Mouse (Mus musculus): Measurements from ENCODE around the gene Fosl2. TPM values are rescaled to one million over a fixed set of nuclear protein-coding genes. Genes with fewer than 3 reads are reported as not detected.

The Fosl2 gene
- polyA plus RNA-seq, 1 experiment from 2014 or later, result 6.2 TPM

DNA sequence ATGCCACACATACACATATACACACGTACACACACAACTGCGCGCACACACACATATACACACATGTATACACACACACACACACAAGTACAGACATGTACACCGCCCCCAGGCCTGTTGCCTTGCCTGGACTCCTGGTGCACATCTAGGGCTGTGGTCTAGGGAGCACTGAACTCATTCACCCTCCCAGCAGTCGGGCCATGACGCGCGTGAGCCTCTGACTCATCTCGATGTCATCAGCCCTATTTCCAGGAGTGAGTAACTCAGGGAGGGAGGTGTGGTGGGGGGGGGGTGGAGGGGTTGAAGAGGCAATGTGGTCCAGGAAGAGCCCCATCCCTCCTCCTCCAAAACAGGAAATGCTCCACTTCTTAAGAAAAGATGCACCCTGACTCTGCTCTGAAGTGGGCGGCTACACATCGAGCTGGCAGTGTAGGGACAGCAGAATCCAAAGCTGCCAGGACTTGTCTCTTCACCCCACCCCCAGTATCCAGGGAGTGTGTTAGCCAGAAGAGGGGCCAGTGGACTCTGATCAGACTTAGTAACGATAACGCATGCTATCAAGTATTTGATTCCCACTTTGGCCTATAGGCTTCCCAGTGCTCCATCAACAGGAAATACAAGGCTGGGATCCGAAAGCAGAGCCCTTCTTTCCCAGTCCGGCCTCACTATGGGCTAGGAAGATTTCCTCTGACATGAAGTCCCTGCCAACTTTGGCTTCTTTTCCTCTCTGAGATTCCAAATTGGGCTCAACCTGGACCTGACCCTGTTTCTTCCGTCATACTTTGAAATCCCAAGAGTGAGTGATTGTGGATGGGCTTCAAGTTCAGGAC, 56.6 kb downstream of the Fosl2 start:
- no peak overlapping the region for H3K9ac ChIP-seq
- no peaks in the 10 kb centered on the region for H3K36me3 ChIP-seq
- H3K9me3 ChIP-seq (replicated peaks), result no peaks in the 10 kb centered on the region
- H3K4me2 ChIP-seq, result no peak overlapping the region
- no peak overlapping the region for H3K27ac ChIP-seq
- H3K27me3 ChIP-seq, result no peaks in the 10 kb centered on the region
- no peak for ATAC-seq (replicated peaks; ENCODE audit: low FRiP score)
- WGBS, result 79% methylated on average over 16 of the region's 16 CpGs
- H3K4me3 ChIP-seq (replicated peaks), result no peak overlapping the region
- peaks cover 8% of the 10 kb centered on the region; the same call in 1 of the 2 replicates for H3K4me1 ChIP-seq

DNA sequence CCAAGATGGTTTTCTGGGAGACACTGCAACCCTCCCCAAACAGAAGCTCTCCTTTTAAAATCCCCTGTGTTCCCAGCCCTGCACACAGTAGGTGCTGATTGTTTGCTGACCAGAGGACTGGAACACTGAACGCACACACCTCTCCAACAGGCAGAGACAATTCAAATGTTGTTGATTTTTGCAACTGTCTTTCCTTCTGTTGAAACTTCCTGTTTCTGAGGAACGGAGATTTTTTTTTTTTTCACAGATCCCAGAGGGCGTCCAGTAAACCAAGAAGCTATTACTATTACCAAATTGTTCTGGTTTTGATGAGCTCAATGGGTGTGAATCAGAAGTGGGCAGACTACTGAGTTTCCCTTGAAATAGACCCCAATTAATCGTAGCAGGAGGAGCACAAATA, 58.6 kb downstream of the Fosl2 start:
- no peaks in the 10 kb centered on the region for H3K9me3 ChIP-seq (replicated peaks)
- no peak overlapping the region for H3K27ac ChIP-seq
- H3K9ac ChIP-seq, result no peak overlapping the region
- ATAC-seq (replicated peaks; ENCODE audit: low FRiP score), result no peak
- H3K4me1 ChIP-seq, result peaks cover 8% of the 10 kb centered on the region; the same call in 1 of the 2 replicates
- no peak overlapping the region for H3K4me2 ChIP-seq
- H3K4me3 ChIP-seq (replicated peaks), result no peak overlapping the region
- no peaks in the 10 kb centered on the region for H3K36me3 ChIP-seq
- no peaks in the 10 kb centered on the region for H3K27me3 ChIP-seq
- WGBS, result 73% methylated on average over 4 of the region's 4 CpGs

DNA sequence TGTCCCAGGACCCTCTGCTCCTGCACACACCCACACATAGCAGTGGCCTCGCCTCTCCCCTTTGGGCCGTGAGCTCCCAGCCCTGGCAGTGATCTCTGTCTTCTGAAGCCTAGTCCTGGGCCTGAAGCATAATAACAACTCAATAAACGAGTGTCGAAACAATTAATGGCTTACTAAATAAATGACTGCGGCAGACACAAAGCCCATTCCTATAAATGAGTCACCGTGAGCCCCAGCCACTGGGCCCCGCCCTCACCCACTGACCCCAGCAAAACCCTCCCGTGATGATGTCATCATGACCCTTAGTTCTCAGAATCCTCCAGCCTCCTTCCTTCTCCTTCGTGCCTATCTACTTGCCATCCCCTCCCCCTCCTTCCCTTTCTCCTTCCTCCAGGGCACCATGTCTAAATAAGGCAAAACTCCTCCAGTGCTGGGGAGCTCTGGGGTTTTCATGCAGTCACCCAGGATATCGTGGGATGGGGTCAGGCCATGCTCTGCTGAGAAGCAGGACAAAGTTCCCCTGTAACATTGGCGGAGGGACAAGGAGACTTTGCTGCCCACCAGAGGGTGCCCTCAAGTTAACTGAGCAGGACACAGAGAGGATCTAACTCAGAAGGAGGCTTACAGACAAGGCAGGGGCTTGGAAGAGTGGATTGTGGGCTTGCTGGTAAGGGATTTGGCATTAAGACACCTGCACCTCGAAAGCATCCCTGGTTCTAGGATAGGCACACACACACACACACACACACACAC, 60.4 kb downstream of the Fosl2 start:
- WGBS, result 46% methylated on average over 12 of the region's 12 CpGs
- no peaks in the 10 kb centered on the region for H3K36me3 ChIP-seq
- H3K4me2 ChIP-seq, result no peak overlapping the region
- no peaks in the 10 kb centered on the region for H3K9me3 ChIP-seq (replicated peaks)
- H3K4me1 ChIP-seq, result peaks cover 8% of the 10 kb centered on the region; the same call in 1 of the 2 replicates
- no peak overlapping the region for H3K4me3 ChIP-seq (replicated peaks)
- no peaks in the 10 kb centered on the region for H3K27me3 ChIP-seq
- no peak overlapping the region for H3K9ac ChIP-seq
- no peak overlapping the region for H3K27ac ChIP-seq
- ATAC-seq (replicated peaks; ENCODE audit: low FRiP score), result peak; percentile 41

DNA sequence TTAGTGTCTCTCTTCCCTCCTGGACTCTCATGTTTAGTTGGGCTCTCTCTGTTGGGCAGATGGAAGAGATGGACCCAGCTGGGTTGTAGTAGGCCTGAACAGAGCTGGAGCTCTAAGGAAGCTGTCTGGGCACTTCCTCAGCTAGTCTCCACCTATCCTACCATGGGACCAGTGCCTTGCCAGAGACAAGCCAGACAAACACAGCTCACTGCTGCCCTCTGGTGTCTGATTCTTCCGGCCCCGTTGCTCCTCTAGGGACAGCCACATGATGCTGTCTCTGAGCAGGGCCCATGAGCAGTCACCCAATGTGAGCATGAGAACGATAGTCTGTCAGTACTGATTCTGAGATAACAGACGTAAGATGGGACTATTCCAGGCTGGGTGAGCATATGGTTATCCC, 62.1 kb downstream of the Fosl2 start:
- no peak overlapping the region for H3K4me3 ChIP-seq (replicated peaks)
- peaks cover 8% of the 10 kb centered on the region; the same call in 1 of the 2 replicates for H3K4me1 ChIP-seq
- H3K4me2 ChIP-seq, result no peak overlapping the region
- no peak overlapping the region for H3K27ac ChIP-seq
- no peak overlapping the region for H3K9ac ChIP-seq
- H3K9me3 ChIP-seq (replicated peaks), result no peaks in the 10 kb centered on the region
- 14% methylated on average over 4 of the region's 4 CpGs for WGBS
- ATAC-seq (replicated peaks; ENCODE audit: low FRiP score), result peak; percentile 78; the same call in 1 of the 2 replicates
- H3K36me3 ChIP-seq, result no peaks in the 10 kb centered on the region
- H3K27me3 ChIP-seq, result no peaks in the 10 kb centered on the region

- WGBS, result 70% methylated on average over 3 of the region's 3 CpGs
- ATAC-seq (replicated peaks; ENCODE audit: low FRiP score), result no peak
- H3K4me2 ChIP-seq, result no peak overlapping the region
- no peak overlapping the region for H3K27ac ChIP-seq
- H3K9me3 ChIP-seq (replicated peaks), result no peaks in the 10 kb centered on the region
- H3K4me1 ChIP-seq, result peaks cover 8% of the 10 kb centered on the region; the same call in 1 of the 2 replicates
- H3K36me3 ChIP-seq, result no peaks in the 10 kb centered on the region
- no peak overlapping the region for H3K4me3 ChIP-seq (replicated peaks)
- no peaks in the 10 kb centered on the region for H3K27me3 ChIP-seq
- H3K9ac ChIP-seq, result no peak overlapping the region
Observed at GRCm38 (mm10) chr5:32199136-32199535, 63.5 kb downstream of the Fosl2 start.

GRCm38 (mm10) chr5:32199594-32199993, 64.0 kb downstream of the Fosl2 start:
- no peak for ATAC-seq (replicated peaks; ENCODE audit: low FRiP score)
- 90% methylated on average over 3 of the region's 3 CpGs for WGBS

GRCm38 (mm10) chr5:32204653-32205052, 69.1 kb downstream of the Fosl2 start:
- no peak for ATAC-seq (replicated peaks; ENCODE audit: low FRiP score)
- no peak overlapping the region for H3K4me2 ChIP-seq
- H3K9ac ChIP-seq, result no peak overlapping the region
- no peak overlapping the region for H3K27ac ChIP-seq
- H3K27me3 ChIP-seq, result no peaks in the 10 kb centered on the region
- H3K36me3 ChIP-seq, result no peaks in the 10 kb centered on the region
- peaks cover 3% of the 10 kb centered on the region; the same call in 1 of the 2 replicates for H3K4me1 ChIP-seq
- no peak overlapping the region for H3K4me3 ChIP-seq (replicated peaks)
- H3K9me3 ChIP-seq (replicated peaks), result no peaks in the 10 kb centered on the region
- 81% methylated on average over 4 of the region's 4 CpGs for WGBS

More at GRCm38 (mm10) chr5:32199594-32199993, 64.0 kb downstream of the Fosl2 start:
- no peaks in the 10 kb centered on the region for H3K36me3 ChIP-seq
- H3K4me3 ChIP-seq (replicated peaks), result no peak overlapping the region
- no peaks in the 10 kb centered on the region for H3K27me3 ChIP-seq
- peaks cover 8% of the 10 kb centered on the region; the same call in 1 of the 2 replicates for H3K4me1 ChIP-seq
- H3K9me3 ChIP-seq (replicated peaks), result no peaks in the 10 kb centered on the region
- no peak overlapping the region for H3K27ac ChIP-seq
- H3K9ac ChIP-seq, result no peak overlapping the region
- H3K4me2 ChIP-seq, result no peak overlapping the region

GRCm38 (mm10) chr5:32206726-32207125, 71.1 kb downstream of the Fosl2 start:
- no peak for ATAC-seq (replicated peaks; ENCODE audit: low FRiP score)
- Histone ChIP-seq H3K27ac (no peak overlapping the region), H3K4me1 (peaks cover 6% of the 10 kb centered on the region; the same call in 1 of the 2 replicates), H3K9me3 (replicated peaks) (no peaks in the 10 kb centered on the region), H3K4me2 (no peak overlapping the region), H3K27me3 (no peaks in the 10 kb centered on the region), H3K36me3 (no peaks in the 10 kb centered on the region), H3K4me3 (replicated peaks) (no peak overlapping the region), H3K9ac (no peak overlapping the region)
- WGBS, result 69% methylated on average over 2 of the region's 2 CpGs

Other genes starting within 250 kb of the Fosl2 start
- 0.17 and 0.30 TPM in 2 replicates for gene Plb1, start 96.9 kb downstream of the Fosl2 start, polyA plus RNA-seq (2015; fragmentation: Nextera tagmentation; extraction: Ambion mirVana)